Mouse (Mus musculus) MEL (cell line): ENCODE measurements around the gene Iqsec3. TPM values are rescaled to one million over a fixed set of nuclear protein-coding genes. Genes with fewer than 3 reads are reported as not detected.

ENCODE experiments used
- DNase-seq: peaks from one replicate; pipeline ENCODE4 v3.0.0; 2011; ENCODE audit warnings: low read depth, low spot score
- H3K27ac ChIP-seq: 2 replicates; pipeline ENCODE4 v1.5.1; 2012; ENCODE audit warnings: low read depth, mild to moderate bottlenecking, control low read depth, low read length, moderate library complexity; ENCODE audit not compliant: control insufficient read depth
- H3K27me3 ChIP-seq, 2 experiments: fragments of 150-350 bp in 1 of 2; sonication (generic) in 1 of 2; 2 replicates each; pipeline ENCODE4 v1.6.1; 2012; ENCODE audit warnings: low read length in 2 of 2, mild to moderate bottlenecking in 2 of 2, improper control_type of control experiment in 1 of 2, moderate library complexity in 1 of 2; ENCODE audit not compliant: insufficient read depth in 2 of 2, control insufficient read depth in 1 of 2
- H3K36me3 ChIP-seq, 2 experiments: 2 replicates each; pipeline ENCODE4 v1.6.1; 2012 to 2014; ENCODE audit warnings: low read length in 2 of 2, improper control_type of control experiment in 1 of 2, inconsistent platforms in 1 of 2, mild to moderate bottlenecking in 1 of 2; ENCODE audit not compliant: insufficient read depth in 2 of 2, control insufficient read depth in 1 of 2
- H3K4me1 ChIP-seq, 2 experiments: fragments of 150-350 bp in 1 of 2; sonication (generic) in 1 of 2; 2 replicates each; pipeline ENCODE4 v1.6.1; 2012; ENCODE audit warnings: low read length in 2 of 2, improper control_type of control experiment in 1 of 2, mild to moderate bottlenecking in 1 of 2; ENCODE audit not compliant: insufficient read depth in 2 of 2, control insufficient read depth in 1 of 2
- H3K4me3 ChIP-seq, 2 experiments: fragments of 150-350 bp in 1 of 2; sonication (generic) in 1 of 2; 2 replicates each; pipeline ENCODE4 v1.5.1; 2012; ENCODE audit warnings: low read depth in 2 of 2, low read length in 2 of 2, mild to moderate bottlenecking in 2 of 2, moderate library complexity in 2 of 2, control low read depth in 1 of 2, improper control_type of control experiment in 1 of 2; ENCODE audit not compliant: control insufficient read depth in 1 of 2, insufficient read depth in 1 of 2
- H3K79me2 ChIP-seq: 2 replicates; pipeline ENCODE4 v1.6.1; 2012; ENCODE audit warnings: mild to moderate bottlenecking, low read length, moderate library complexity; ENCODE audit not compliant: control insufficient read depth, poor library complexity, insufficient read depth
- H3K9ac ChIP-seq: 2 replicates; pipeline ENCODE4 v1.6.1; 2012; ENCODE audit warnings: low read depth, mild to moderate bottlenecking, control low read depth, low read length, moderate library complexity; ENCODE audit not compliant: control insufficient read depth, poor library complexity, severe bottlenecking
- H3K9me3 ChIP-seq: fragments of 150-350 bp; sonication (generic); replicated peaks from 2 replicates; pipeline ENCODE4 v1.6.1; 2012; ENCODE audit warnings: mild to moderate bottlenecking, low read length, improper control_type of control experiment, moderate library complexity; ENCODE audit not compliant: insufficient read depth
- CHD1 ChIP-seq: IDR thresholded peaks from 2 replicates; pipeline ENCODE4 v1.6.1; 2012; ENCODE audit warnings: low read depth, mild to moderate bottlenecking, inconsistent platforms, low read length, improper control_type of control experiment
- E2F4 ChIP-seq: IDR thresholded peaks from 2 replicates; pipeline ENCODE4 v1.6.1; 2011; ENCODE audit warnings: low read depth, low read length, improper control_type of control experiment, borderline replicate concordance
- ELF1 ChIP-seq: IDR thresholded peaks from 2 replicates; pipeline ENCODE4 v1.6.1; 2014; ENCODE audit warnings: low read depth, mild to moderate bottlenecking, inconsistent platforms, low read length, improper control_type of control experiment, moderate library complexity
- ETS1 ChIP-seq: IDR thresholded peaks from 2 replicates; pipeline ENCODE4 v1.6.1; 2012; ENCODE audit warnings: low read depth, mild to moderate bottlenecking, inconsistent platforms, low read length, improper control_type of control experiment, moderate library complexity
- HCFC1 ChIP-seq: IDR thresholded peaks from 2 replicates; pipeline ENCODE4 v1.6.1; 2012; ENCODE audit warnings: low read depth, mild to moderate bottlenecking, inconsistent platforms, low read length, improper control_type of control experiment, moderate library complexity
- JUND ChIP-seq: IDR thresholded peaks from 2 replicates; pipeline ENCODE4 v1.6.1; 2011; ENCODE audit warnings: low read depth, mild to moderate bottlenecking, improper control_type of control experiment, low read length
- MAX ChIP-seq: IDR thresholded peaks from 2 replicates; pipeline ENCODE4 v1.6.1; 2011; ENCODE audit warnings: low read length, improper control_type of control experiment
- MEF2A ChIP-seq: IDR thresholded peaks from 2 replicates; pipeline ENCODE4 v1.6.1; 2014; ENCODE audit warnings: low read depth, mild to moderate bottlenecking, inconsistent platforms, low read length, improper control_type of control experiment; ENCODE audit not compliant: poor library complexity, insufficient replicate concordance, severe bottlenecking; ENCODE audit errors: extremely low read depth
- MYC ChIP-seq: IDR thresholded peaks from 2 replicates; pipeline ENCODE4 v1.6.1; 2011; ENCODE audit warnings: low read depth, mild to moderate bottlenecking, low read length, improper control_type of control experiment, moderate library complexity
- NRF1 ChIP-seq: IDR thresholded peaks from 2 replicates; pipeline ENCODE4 v1.6.1; 2014; ENCODE audit warnings: low read depth, mild to moderate bottlenecking, inconsistent platforms, low read length, improper control_type of control experiment, moderate library complexity; ENCODE audit not compliant: poor library complexity, insufficient read depth, severe bottlenecking
- POLR2A ChIP-seq, 2 experiments: IDR thresholded peaks; 2 replicates each; pipeline ENCODE4 v1.6.1; 2011 to 2012; ENCODE audit warnings: low read length in 2 of 2, mild to moderate bottlenecking in 2 of 2, control low read depth in 1 of 2, improper control_type of control experiment in 1 of 2, low read depth in 1 of 2, moderate library complexity in 1 of 2; ENCODE audit not compliant: control insufficient read depth in 1 of 2, insufficient read depth in 1 of 2, poor library complexity in 1 of 2
- POLR2AphosphoS2 ChIP-seq: IDR thresholded peaks from 2 replicates; pipeline ENCODE4 v1.6.1; 2011; ENCODE audit warnings: low read length, improper control_type of control experiment
- POLR2AphosphoS5 ChIP-seq: IDR thresholded peaks from 2 replicates; pipeline ENCODE4 v1.6.1; 2012; ENCODE audit warnings: low read depth, borderline replicate concordance, mild to moderate bottlenecking, inconsistent platforms, low read length, moderate library complexity, mixed read lengths
- RAD21 ChIP-seq: IDR thresholded peaks from 2 replicates; pipeline ENCODE4 v1.6.1; 2011; ENCODE audit warnings: mild to moderate bottlenecking, low read depth, low read length, improper control_type of control experiment
- RCOR1 ChIP-seq: IDR thresholded peaks from 2 replicates; pipeline ENCODE4 v1.6.1; 2012; ENCODE audit warnings: low read depth, mild to moderate bottlenecking, inconsistent platforms, low read length, improper control_type of control experiment
- SIN3A ChIP-seq: IDR thresholded peaks from 2 replicates; pipeline ENCODE4 v1.6.1; 2012; ENCODE audit warnings: low read length, improper control_type of control experiment, inconsistent platforms
- TBP ChIP-seq: IDR thresholded peaks from 2 replicates; pipeline ENCODE4 v1.8.0; 2011; ENCODE audit warnings: low read depth, low read length, improper control_type of control experiment
- TCF12 ChIP-seq: IDR thresholded peaks from 2 replicates; pipeline ENCODE4 v1.6.1; 2014; ENCODE audit warnings: low read depth, mild to moderate bottlenecking, inconsistent platforms, low read length, improper control_type of control experiment, moderate library complexity
- USF2 ChIP-seq, 2 experiments: IDR thresholded peaks; 2 replicates each; pipeline ENCODE4 v1.6.1; 2011 to 2012; ENCODE audit warnings: improper control_type of control experiment in 2 of 2, low read length in 2 of 2, borderline replicate concordance in 1 of 2, inconsistent platforms in 1 of 2, low read depth in 1 of 2, mild to moderate bottlenecking in 1 of 2; ENCODE audit not compliant: insufficient read depth in 1 of 2
- ZC3H11A ChIP-seq: IDR thresholded peaks from 2 replicates; pipeline ENCODE4 v1.6.1; 2012; ENCODE audit warnings: low read depth, mild to moderate bottlenecking, inconsistent platforms, low read length, improper control_type of control experiment
- ZKSCAN1 ChIP-seq: IDR thresholded peaks from 2 replicates; pipeline ENCODE4 v1.6.1; 2012; ENCODE audit warnings: low read depth, mild to moderate bottlenecking, inconsistent platforms, low read length, improper control_type of control experiment, moderate library complexity
- ZMIZ1 ChIP-seq: IDR thresholded peaks from 2 replicates; pipeline ENCODE4 v1.6.1; 2012; ENCODE audit warnings: low read depth, mild to moderate bottlenecking, inconsistent platforms, low read length, improper control_type of control experiment, moderate library complexity
- polyA plus RNA-seq, 2 experiments: library from polyadenylated mRNA; stranded (reverse) in 1 of 2; unstranded in 1 of 2; fragments of >175 nt in 1 of 2; fragments of >200 nt in 1 of 2; gene quantifications; 2 replicates each; pipeline versions ENCODE4 v1.2.1 to v1.2.4; 2012; ENCODE audit warnings: low replicate concordance in 2 of 2, low read depth in 1 of 2; ENCODE audit not compliant: insufficient read length in 2 of 2, insufficient read depth in 1 of 2, missing spikeins in 1 of 2
- total RNA-seq: library from RNA; depleted of rRNA; stranded (reverse); fragments of 300-350 nt; gene quantifications from 2 replicates; pipeline ENCODE4 v1.2.3, GENCODE M21; 2012

Iqsec3 gene
- total and polyA plus RNA-seq, 3 experiments, result 0.04 TPM; not detected in 2

GRCm38 (mm10) chr6:121472273-121472672 lies 1.2 kb downstream of the Iqsec3 start:
- Histone ChIP-seq H3K9me3 (no peaks in the 10 kb centered on the region), H3K4me1 (no peaks in the 10 kb centered on the region), H3K36me3 (no peaks in the 10 kb centered on the region), H3K9ac (no peak overlapping the region), H3K27me3 (no peaks in the 10 kb centered on the region), H3K4me3 (no peak overlapping the region), H3K27ac (no peak overlapping the region), H3K79me2 (no peaks in the 10 kb centered on the region)
- DNase-seq, result no peak
- TF ChIP-seq JUND, result no peak
- no peak for TF ChIP-seq ETS1
- no peak for TF ChIP-seq ZKSCAN1
- TF ChIP-seq E2F4, result no peak
- TF ChIP-seq POLR2AphosphoS5, result no peak
- TF ChIP-seq POLR2A (IDR thresholded peaks at IDR 0.05; ENCODE audit: control insufficient read depth in 1 of 2, insufficient read depth in 1 of 2, low read depth in 1 of 2, low read length in 2 of 2, poor library complexity in 1 of 2), result no peak
- no peak for TF ChIP-seq USF2 (IDR thresholded peaks at IDR 0.05; ENCODE audit: borderline replicate concordance in 1 of 2, insufficient read depth in 1 of 2, low read depth in 1 of 2, low read length in 2 of 2)
- no peak for TF ChIP-seq SIN3A
- no peak for TF ChIP-seq TBP
- TF ChIP-seq ELF1, result no peak
- no peak for TF ChIP-seq TCF12
- no peak for TF ChIP-seq ZC3H11A
- TF ChIP-seq ZMIZ1, result no peak
- TF ChIP-seq CHD1, result no peak
- no peak for TF ChIP-seq POLR2AphosphoS2
- no peak for TF ChIP-seq RCOR1
- no peak for TF ChIP-seq HCFC1
- TF ChIP-seq MAX, result no peak

GRCm38 (mm10) chr6:121468235-121468634 lies 5.2 kb downstream of the Iqsec3 start:
- Histone ChIP-seq H3K9me3 (no peaks in the 10 kb centered on the region), H3K9ac (no peak overlapping the region), H3K4me1 (no peaks in the 10 kb centered on the region), H3K27ac (no peak overlapping the region), H3K36me3 (no peaks in the 10 kb centered on the region)
- no peak for DNase-seq
- no peak for TF ChIP-seq MYC
- no peak for TF ChIP-seq ZMIZ1
- no peak for TF ChIP-seq MEF2A
- TF ChIP-seq RAD21, result no peak
- no peak for TF ChIP-seq NRF1
- TF ChIP-seq, all 39 proteins: peak for 0
- H3K27me3 ChIP-seq, result no peaks in the 10 kb centered on the region
- no peak overlapping the region for H3K4me3 ChIP-seq
- H3K79me2 ChIP-seq, result no peaks in the 10 kb centered on the region
